Mouse (Mus musculus) CH12.LX (cell line): ENCODE data around the gene AI464131. TPM values are rescaled to one million over a fixed set of nuclear protein-coding genes. Genes with fewer than 3 reads are reported as not detected.

Source experiments
- DNase-seq: peaks from one replicate; pipeline ENCODE4 v3.0.0-alpha.2; 2013; ENCODE audit errors: extremely low read depth
- H3K27ac ChIP-seq: 2 replicates; pipeline ENCODE4 v1.5.1; 2012; ENCODE audit warnings: low read depth, mild to moderate bottlenecking, control low read depth, moderate library complexity; ENCODE audit not compliant: insufficient read depth
- H3K27me3 ChIP-seq: replicated peaks from 2 replicates; pipeline ENCODE3; 2012; ENCODE audit warnings: inconsistent platforms
- H3K36me3 ChIP-seq, 2 experiments: replicated peaks in 1 of 2; 2 replicates each; pipeline versions ENCODE3 to v1.6.1; 2012; ENCODE audit warnings: inconsistent platforms in 1 of 2, low read length in 1 of 2, mild to moderate bottlenecking in 1 of 2, mixed read lengths in 1 of 2, moderate library complexity in 1 of 2; ENCODE audit not compliant: control insufficient read depth in 1 of 2, insufficient read depth in 1 of 2
- H3K4me1 ChIP-seq, 2 experiments: 2 replicates each; pipeline ENCODE4 v1.6.1; 2012; ENCODE audit warnings: inconsistent platforms in 1 of 2, moderate library complexity in 1 of 2; ENCODE audit not compliant: insufficient read depth in 2 of 2, control insufficient read depth in 1 of 2
- H3K4me2 ChIP-seq: 2 replicates; pipeline ENCODE4 v1.6.1; 2012; ENCODE audit warnings: low read depth, mild to moderate bottlenecking, control low read depth; ENCODE audit not compliant: poor library complexity, insufficient read depth, severe bottlenecking
- H3K4me3 ChIP-seq, 3 experiments: fragments of 150-350 bp in 1 of 3; sonication (generic) in 1 of 3; replicated peaks in 1 of 3; 2 replicates each; pipeline versions ENCODE3 to v1.5.1; 2011 to 2012; ENCODE audit warnings: low read depth in 2 of 3, low read length in 2 of 3, mild to moderate bottlenecking in 2 of 3, moderate library complexity in 2 of 3, control low read depth in 1 of 3, improper control_type of control experiment in 1 of 3, inconsistent platforms in 1 of 3, mixed read lengths in 1 of 3; ENCODE audit not compliant: poor library complexity in 1 of 3
- H3K79me2 ChIP-seq: replicated peaks from 2 replicates; pipeline ENCODE4 v1.6.1; 2012; ENCODE audit warnings: mild to moderate bottlenecking, moderate library complexity; ENCODE audit not compliant: control insufficient read depth, poor library complexity, insufficient read depth, severe bottlenecking; ENCODE audit errors: extremely low read depth
- H3K9ac ChIP-seq: 2 replicates; pipeline ENCODE4 v1.6.1; 2012; ENCODE audit warnings: low read depth, mild to moderate bottlenecking, control low read depth, moderate library complexity; ENCODE audit not compliant: insufficient read depth
- H3K9me3 ChIP-seq: replicated peaks from 2 replicates; pipeline ENCODE3; 2012; ENCODE audit warnings: low read length, inconsistent platforms, mixed read lengths
- CHD2 ChIP-seq: IDR thresholded peaks from 2 replicates; pipeline ENCODE4 v1.6.1; 2011; ENCODE audit warnings: low read length, improper control_type of control experiment
- E2F4 ChIP-seq: IDR thresholded peaks from 2 replicates; pipeline ENCODE4 v1.6.1; 2011; ENCODE audit warnings: low read depth, low read length, improper control_type of control experiment; ENCODE audit not compliant: insufficient replicate concordance
- ELF1 ChIP-seq: IDR thresholded peaks from 2 replicates; pipeline ENCODE4 v1.6.1; 2014; ENCODE audit warnings: low read depth, mild to moderate bottlenecking, inconsistent platforms, low read length, improper control_type of control experiment
- EP300 ChIP-seq: IDR thresholded peaks from 2 replicates; pipeline ENCODE4 v1.6.1; 2011; ENCODE audit warnings: low read length, improper control_type of control experiment
- ETS1 ChIP-seq: conservative IDR thresholded peaks from 2 replicates; pipeline ENCODE4 v1.6.1; 2012; ENCODE audit warnings: low read depth, mild to moderate bottlenecking, inconsistent platforms, low read length, improper control_type of control experiment, moderate library complexity
- IRF4 ChIP-seq: IDR thresholded peaks from 2 replicates; pipeline ENCODE4 v1.6.1; 2014; ENCODE audit warnings: low read depth, mild to moderate bottlenecking, inconsistent platforms, low read length, improper control_type of control experiment
- JUN ChIP-seq: IDR thresholded peaks from 2 replicates; pipeline ENCODE4 v1.6.1; 2011; ENCODE audit warnings: low read depth, mild to moderate bottlenecking, low read length, improper control_type of control experiment, moderate library complexity; ENCODE audit not compliant: insufficient read depth
- JUND ChIP-seq: conservative IDR thresholded peaks from 2 replicates; pipeline ENCODE4 v1.6.1; 2011; ENCODE audit warnings: low read depth, low read length, improper control_type of control experiment
- MAFK ChIP-seq: IDR thresholded peaks from 2 replicates; pipeline ENCODE4 v1.6.1; 2011; ENCODE audit warnings: low read length, improper control_type of control experiment; ENCODE audit not compliant: insufficient replicate concordance
- MAX ChIP-seq: IDR thresholded peaks from 2 replicates; pipeline ENCODE4 v1.6.1; 2011; ENCODE audit warnings: low read length, improper control_type of control experiment
- MXI1 ChIP-seq: IDR thresholded peaks from 2 replicates; pipeline ENCODE4 v1.6.1; 2011; ENCODE audit warnings: mild to moderate bottlenecking, low read depth, low read length, improper control_type of control experiment
- MYC ChIP-seq: IDR thresholded peaks from 2 replicates; pipeline ENCODE4 v1.6.1; 2011; ENCODE audit warnings: low read depth, mild to moderate bottlenecking, improper control_type of control experiment, low read length
- NRF1 ChIP-seq: IDR thresholded peaks from 2 replicates; pipeline ENCODE4 v1.6.1; 2014; ENCODE audit warnings: low read depth, mild to moderate bottlenecking, inconsistent platforms, low read length, improper control_type of control experiment, moderate library complexity
- POLR2A ChIP-seq: IDR thresholded peaks from 2 replicates; pipeline ENCODE4 v1.6.1; 2011; ENCODE audit warnings: low read depth, mild to moderate bottlenecking, improper control_type of control experiment, low read length
- POLR2AphosphoS2 ChIP-seq: IDR thresholded peaks from 2 replicates; pipeline ENCODE4 v1.6.1; 2011; ENCODE audit warnings: low read depth, low read length, improper control_type of control experiment
- RAD21 ChIP-seq: IDR thresholded peaks from 2 replicates; pipeline ENCODE4 v1.6.1; 2011; ENCODE audit warnings: low read depth, mild to moderate bottlenecking, low read length, improper control_type of control experiment, moderate library complexity
- SMC3 ChIP-seq: IDR thresholded peaks from 2 replicates; pipeline ENCODE4 v1.6.1; 2011; ENCODE audit warnings: low read depth, low read length, improper control_type of control experiment
- TBP ChIP-seq: conservative IDR thresholded peaks from 2 replicates; pipeline ENCODE4 v1.6.1; 2011; ENCODE audit warnings: low read depth, low read length, improper control_type of control experiment
- UBTF ChIP-seq: IDR thresholded peaks from 2 replicates; pipeline ENCODE4 v1.6.1; 2012; ENCODE audit warnings: low read depth, mild to moderate bottlenecking, inconsistent platforms, low read length, improper control_type of control experiment, moderate library complexity
- ZC3H11A ChIP-seq: IDR thresholded peaks from 2 replicates; pipeline ENCODE4 v1.6.1; 2012; ENCODE audit warnings: low read depth, mild to moderate bottlenecking, inconsistent platforms, low read length, improper control_type of control experiment
- ZMIZ1 ChIP-seq: IDR thresholded peaks from 2 replicates; pipeline ENCODE4 v1.6.1; 2012; ENCODE audit warnings: low read depth, mild to moderate bottlenecking, inconsistent platforms, low read length, improper control_type of control experiment
- ZNF384 ChIP-seq: IDR thresholded peaks from 2 replicates; pipeline ENCODE4 v1.6.1; 2012; ENCODE audit warnings: low read depth, low read length, improper control_type of control experiment, inconsistent platforms
- dilution Hi-C: fragments of 300-500 bp; cut with MboI; formaldehyde crosslinking; loops from 2 replicates; pipeline ENCODE4 v1.14.3; 2020; ENCODE audit warnings: low sequenced_read_pairs; ENCODE audit not compliant: extremely low pct_unique_long_range_greater_than_20kb, extremely low pct_ligation_motif_present
- in situ Hi-C: fragments of 300-500 bp; cut with MboI; formaldehyde crosslinking; loops from 3 replicates; pipeline ENCODE4 v1.14.3; 2019; ENCODE audit warnings: low sequenced_read_pairs, low pct_ligation_motif_present, low pct_unique_long_range_greater_than_20kb, mixed read lengths
- polyA plus RNA-seq: library from polyadenylated mRNA; unstranded; fragments of >175 nt; gene quantifications from 2 replicates; pipeline ENCODE4 v1.2.1, GENCODE M21; 2012; ENCODE audit warnings: low read depth; ENCODE audit not compliant: insufficient read length
- total RNA-seq, 2 experiments: library from RNA; depleted of rRNA; stranded (reverse); fragments of 300-350 nt in 1 of 2; fragments of >200 nt in 1 of 2; gene quantifications; 2 replicates each; pipeline ENCODE4 v1.2.3; 2012 to 2014

AI464131 gene
- total and polyA plus RNA-seq, 3 experiments: 0.04 to 0.10 TPM; not detected in 1

DNA sequence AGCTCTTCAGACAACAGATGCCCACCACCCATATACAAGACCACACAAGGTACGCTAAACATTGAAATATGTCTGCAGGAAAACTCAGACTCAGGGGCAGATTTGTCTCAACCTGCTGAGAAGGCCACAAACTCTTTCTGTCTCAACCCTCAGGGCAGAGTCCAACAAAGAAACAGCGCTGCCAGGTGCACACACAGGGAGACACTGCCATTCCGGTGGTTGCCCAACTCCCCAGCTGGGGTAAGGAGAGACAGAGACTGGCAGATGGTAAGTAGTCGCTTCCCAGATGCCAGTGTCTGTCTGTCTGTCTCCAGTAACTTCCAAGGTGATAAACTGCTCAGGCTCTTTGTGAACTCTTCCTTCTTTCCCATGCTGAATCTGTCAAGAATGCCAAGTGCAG is 2.1 kb downstream of the AI464131 start:
- Histone ChIP-seq H3K79me2 (no peaks in the 10 kb centered on the region), H3K9ac (no peak overlapping the region), H3K4me2 (no peak overlapping the region), H3K36me3 (no peaks in the 10 kb centered on the region), H3K4me3 (no peak overlapping the region), H3K4me1 (no peaks in the 10 kb centered on the region), H3K27me3 (peaks cover 33% of the 10 kb centered on the region), H3K27ac (no peak overlapping the region), H3K9me3 (peaks cover 19% of the 10 kb centered on the region)
- no peak for DNase-seq
- in situ Hi-C loops: no loop called here
- dilution Hi-C loops: no loop called here
- no peak for TF ChIP-seq ZNF384
- no peak for TF ChIP-seq MXI1
- no peak for TF ChIP-seq E2F4
- TF ChIP-seq JUN: no peak
- TF ChIP-seq CHD2: no peak
- no peak for TF ChIP-seq POLR2A
- no peak for TF ChIP-seq NRF1
- TF ChIP-seq MAX: no peak
- TF ChIP-seq ETS1: no peak
- TF ChIP-seq TBP: no peak

DNA sequence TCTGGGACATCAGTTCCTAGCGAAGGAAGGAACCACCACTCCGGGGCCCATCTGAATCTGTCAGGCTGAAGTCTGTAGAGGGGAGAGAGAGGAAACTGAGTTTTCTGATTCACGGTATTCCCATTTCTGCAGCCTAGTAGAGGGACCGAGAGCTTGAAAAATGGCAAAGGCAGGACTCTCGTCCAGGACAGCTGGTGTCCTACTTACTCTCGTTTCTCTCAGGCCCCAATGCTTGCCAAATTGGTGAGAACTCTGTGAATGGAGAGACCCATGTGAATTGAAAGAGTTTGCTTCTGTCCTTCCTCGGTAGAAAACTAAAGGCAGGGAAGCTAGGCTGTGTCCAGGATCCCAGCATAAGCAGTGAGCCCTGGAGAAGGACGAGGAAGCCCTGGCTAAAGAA is 3.3 kb downstream of the AI464131 start:
- H3K27me3 ChIP-seq: peaks cover 36% of the 10 kb centered on the region
- no peaks in the 10 kb centered on the region for H3K79me2 ChIP-seq
- no peak overlapping the region for H3K9ac ChIP-seq

DNA sequence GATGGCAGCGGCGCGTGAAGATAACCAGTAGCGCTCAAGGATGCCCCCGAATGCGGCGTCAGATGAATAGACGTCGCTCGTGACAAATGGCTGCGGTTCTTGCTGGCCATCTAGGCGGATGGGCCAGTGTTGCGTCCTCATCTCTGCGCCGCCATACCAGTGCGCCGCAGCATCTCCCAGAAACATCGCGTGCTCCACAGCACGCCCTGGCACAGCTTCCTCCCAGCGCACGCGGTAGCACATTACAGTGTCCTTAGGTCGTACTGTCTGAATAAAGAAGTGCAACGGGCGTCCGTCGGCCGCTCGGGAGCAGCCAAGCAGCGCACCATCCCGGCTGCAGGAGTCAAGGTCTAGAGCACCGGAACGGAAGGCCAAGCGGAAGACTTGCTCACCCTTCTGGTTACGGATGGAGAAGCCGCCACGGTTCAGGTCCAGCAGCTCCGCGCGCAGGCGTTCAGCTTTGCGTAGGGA is 3.9 kb downstream of the AI464131 start:
- TF ChIP-seq MYC: no peak
- no peak for TF ChIP-seq RAD21
- no peak for TF ChIP-seq POLR2AphosphoS2
- no peak for TF ChIP-seq UBTF
- no peak for TF ChIP-seq MAFK
- TF ChIP-seq IRF4: no peak
- TF ChIP-seq EP300: no peak

More for the DNA sequence above, 3.3 kb downstream of the AI464131 start:
- in situ Hi-C loops (no loop called here), dilution Hi-C loops (no loop called here)
- H3K4me1 ChIP-seq: no peaks in the 10 kb centered on the region
- no peak for TF ChIP-seq JUND
- TF ChIP-seq SMC3: no peak
- TF ChIP-seq POLR2AphosphoS2: no peak
- no peak for TF ChIP-seq E2F4
- TF ChIP-seq ZC3H11A: no peak
- TF ChIP-seq ZMIZ1: no peak
- TF ChIP-seq IRF4: no peak
- TF ChIP-seq ELF1: no peak
- peaks cover 19% of the 10 kb centered on the region for H3K9me3 ChIP-seq
- H3K4me2 ChIP-seq: no peak overlapping the region
- H3K36me3 ChIP-seq: no peaks in the 10 kb centered on the region
- DNase-seq: no peak
- no peak overlapping the region for H3K27ac ChIP-seq
- H3K4me3 ChIP-seq: no peak overlapping the region

More for the DNA sequence above, 3.9 kb downstream of the AI464131 start:
- in situ Hi-C loops (no loop called here), dilution Hi-C loops (no loop called here)
- no peaks in the 10 kb centered on the region for H3K36me3 ChIP-seq
- DNase-seq: no peak
- H3K4me1 ChIP-seq: no peaks in the 10 kb centered on the region
- H3K9ac ChIP-seq: no peak overlapping the region
- no peak overlapping the region for H3K4me2 ChIP-seq
- no peak overlapping the region for H3K27ac ChIP-seq
- H3K4me3 ChIP-seq: no peak overlapping the region
- H3K27me3 ChIP-seq: peaks cover 38% of the 10 kb centered on the region
- no peaks in the 10 kb centered on the region for H3K79me2 ChIP-seq
- peaks cover 19% of the 10 kb centered on the region for H3K9me3 ChIP-seq
